ENCODE assay signal across 10 mouse cellular contexts in genomic region chr4:155188341-155188740, GRCm38 (mm10). TPM values are rescaled to one million over a fixed set of nuclear protein-coding genes. Genes with fewer than 3 reads are reported as not detected.
DNase-seq lines count a peak whose midpoint lies in the region; ATAC-seq and TF ChIP-seq lines count a peak whose summit lies in the region.
"Had no signal": no experiment of that assay in that cellular context is flagged by ENCODE, and none has a peak within 500 bp of the region (broad histone marks: within the 10 kb centered on the region; RNA-seq: fewer than 3 reads in every experiment).

No protein-coding gene starts in this region.

- no peak for ATAC-seq in hindbrain, embryonic 13.5 days (ENCODE audit: low FRiP score)
- no peak for ATAC-seq in hindbrain, embryonic 14.5 days (ENCODE audit: low FRiP score)
- no peak for ATAC-seq in forebrain, embryonic 11.5 days (replicated peaks; ENCODE audit: low FRiP score)

- H3K27ac ChIP-seq in hindbrain, embryonic 13.5 days, result 0 out of 2 replicates have a peak overlapping the region, but pooled peaks have one; percentile 23
- H3K27ac ChIP-seq in hindbrain, embryonic 14.5 days, result no peak overlapping the region
- peak overlapping the region; percentile 34 for H3K27ac ChIP-seq in ES-Bruce4 (ENCODE audit: insufficient read depth, low read length)
- no peak overlapping the region for H3K27ac ChIP-seq in forebrain, embryonic 11.5 days (ENCODE audit: low read depth, low read length)

- TF ChIP-seq CTCF in ES-Bruce4 (IDR thresholded peaks at IDR 0.05; ENCODE audit: low read depth, low read length), result no peak

- H3K4me2 ChIP-seq in hindbrain, embryonic 13.5 days, result no peak overlapping the region
- H3K4me2 ChIP-seq in hindbrain, embryonic 14.5 days (replicated peaks), result no peak overlapping the region
- no peak overlapping the region for H3K4me2 ChIP-seq in forebrain, embryonic 11.5 days (ENCODE audit: low read depth, low read length, severe bottlenecking)

- no peaks in the 10 kb centered on the region for H3K27me3 ChIP-seq in hindbrain, embryonic 13.5 days
- no peaks in the 10 kb centered on the region for H3K27me3 ChIP-seq in hindbrain, embryonic 14.5 days (ENCODE audit: control insufficient read depth, insufficient read depth, low read length)
- H3K27me3 ChIP-seq in ES-Bruce4 (ENCODE audit: control insufficient read depth, insufficient read depth, low read length, poor library complexity, severe bottlenecking), result no peaks in the 10 kb centered on the region
- no peaks in the 10 kb centered on the region for H3K27me3 ChIP-seq in forebrain, embryonic 11.5 days (ENCODE audit: control insufficient read depth, insufficient read depth, low read length)

- no peak for DNase-seq in hindbrain, embryonic 14.5 days (ENCODE audit: low spot score)
- DNase-seq in embryo, embryonic 11 days, result peak; percentile 54
- DNase-seq in kidney, postnatal 36 days, result peak; percentile 76 to 82
- no peak for DNase-seq in cerebellum, adult 11 months
- DNase-seq in forebrain, embryonic 11.5 days (ENCODE audit: low spot score), result no peak
- no peak for DNase-seq in urinary bladder, postnatal 25 days (ENCODE audit: low spot score)
- DNase-seq: adrenal gland, postnatal 25 days; layer of hippocampus, adult 9-11 months had no signal

- no peak overlapping the region for H3K9ac ChIP-seq in hindbrain, embryonic 13.5 days
- H3K9ac ChIP-seq in hindbrain, embryonic 14.5 days, result no peak overlapping the region
- H3K9ac ChIP-seq in ES-Bruce4 (ENCODE audit: low read depth, poor library complexity, severe bottlenecking), result peak overlapping the region; percentile 5; the same call in 1 of the 2 replicates
- H3K9ac ChIP-seq in forebrain, embryonic 11.5 days (ENCODE audit: low read length), result no peak overlapping the region

- peak; percentile 83 for TF ChIP-seq EP300 in ES-Bruce4 (IDR thresholded peaks at IDR 0.05; ENCODE audit: insufficient read depth, low read depth, low read length)

- H3K9me3 ChIP-seq in hindbrain, embryonic 13.5 days, result no peaks in the 10 kb centered on the region
- H3K9me3 ChIP-seq in hindbrain, embryonic 14.5 days (ENCODE audit: control insufficient read depth, low read length), result no peaks in the 10 kb centered on the region
- no peaks in the 10 kb centered on the region for H3K9me3 ChIP-seq in ES-Bruce4 (replicated peaks; ENCODE audit: control insufficient read depth, insufficient read depth, low read length, poor library complexity, severe bottlenecking)
- no peaks in the 10 kb centered on the region for H3K9me3 ChIP-seq in forebrain, embryonic 11.5 days (ENCODE audit: control insufficient read depth, low read length)

- TF ChIP-seq POLR2A in ES-Bruce4 (IDR thresholded peaks at IDR 0.05; ENCODE audit: insufficient read depth, low read length), result no peak

- 3% methylated on average over 8 of the region's 8 CpGs for WGBS in hindbrain, embryonic 13.5 days
- WGBS in hindbrain, embryonic 14.5 days, result 4% methylated on average over 8 of the region's 8 CpGs
- WGBS in forebrain, embryonic 11.5 days, result 6% methylated on average over 8 of the region's 8 CpGs

- peaks cover 93% of the 10 kb centered on the region for H3K4me1 ChIP-seq in hindbrain, embryonic 13.5 days (replicated peaks)
- peaks cover 42% of the 10 kb centered on the region for H3K4me1 ChIP-seq in hindbrain, embryonic 14.5 days (replicated peaks; ENCODE audit: control insufficient read depth, insufficient read depth, low read length)
- peaks cover 29% of the 10 kb centered on the region for H3K4me1 ChIP-seq in ES-Bruce4 (ENCODE audit: control insufficient read depth, insufficient read depth, low read length)
- H3K4me1 ChIP-seq in forebrain, embryonic 11.5 days (replicated peaks; ENCODE audit: control insufficient read depth, insufficient read depth, low read length), result peaks cover 31% of the 10 kb centered on the region

- no peaks in the 10 kb centered on the region for H3K36me3 ChIP-seq in hindbrain, embryonic 13.5 days
- no peaks in the 10 kb centered on the region for H3K36me3 ChIP-seq in hindbrain, embryonic 14.5 days (replicated peaks; ENCODE audit: control insufficient read depth, insufficient read depth)
- no peaks in the 10 kb centered on the region for H3K36me3 ChIP-seq in ES-Bruce4 (ENCODE audit: control insufficient read depth, insufficient read depth, low read length, poor library complexity, severe bottlenecking)
- no peaks in the 10 kb centered on the region for H3K36me3 ChIP-seq in forebrain, embryonic 11.5 days (ENCODE audit: control insufficient read depth, insufficient read depth, low read length)

- H3K4me3 ChIP-seq in hindbrain, embryonic 13.5 days, result no peak overlapping the region
- no peak overlapping the region for H3K4me3 ChIP-seq in hindbrain, embryonic 14.5 days (replicated peaks; ENCODE audit: low read length)
- no peak overlapping the region for H3K4me3 ChIP-seq in ES-Bruce4 (ENCODE audit: low read depth, low read length)
- H3K4me3 ChIP-seq in forebrain, embryonic 11.5 days (ENCODE audit: low read depth, low read length), result no peak overlapping the region

RNA-seq across cellular contexts. Expression of gene Ski, which starts 34.1 kb away (rescaled TPM):
- 10.3 and 10.4 TPM in 2 replicates for polyA plus RNA-seq in hindbrain, embryonic 13.5 days (2015; fragmentation: Nextera tagmentation; extraction: Ambion mirVana)
- 15.1 and 15.6 TPM in 2 replicates for polyA plus RNA-seq in hindbrain, embryonic 14.5 days (2014; fragmentation: Nextera tagmentation; extraction: Ambion mirVana)
- 63.5 and 67.2 TPM in 2 replicates for polyA plus RNA-seq in ES-Bruce4 (2011; ENCODE audit: insufficient read depth, insufficient read length, low read depth, missing spikeins)
- polyA plus RNA-seq in forebrain, embryonic 11.5 days (2014; fragmentation: Nextera tagmentation; extraction: Ambion mirVana), result 14.1 and 14.7 TPM in 2 replicates

Comparison
In these comparisons a context has a peak if more than half of its experiments do, and no peak if none do; other contexts are left out.
1. H3K27ac ChIP-seq: peak in hindbrain, embryonic 13.5 days (single experiment) and ES-Bruce4 (single experiment); none in hindbrain, embryonic 14.5 days (single experiment) and forebrain, embryonic 11.5 days (single experiment).
2. DNase-seq: peak in embryo, embryonic 11 days (single experiment) and kidney, postnatal 36 days (2 of 2); none in hindbrain, embryonic 14.5 days (single experiment), cerebellum, adult 11 months (single experiment), forebrain, embryonic 11.5 days (single experiment) and urinary bladder, postnatal 25 days (single experiment).